Mouse (Mus musculus) lung, embryonic 15.5 days (tissue): ENCODE measurements around the gene Crebrf. TPM values are rescaled to one million over a fixed set of nuclear protein-coding genes. Genes with fewer than 3 reads are reported as not detected.

Experiments used
- ATAC-seq: fragments of 200-750 bp; cut with Nextera tagmentation; 2 replicates; pipeline ENCODE4 v1.8.0; 2017; ENCODE audit warnings: moderate number of reproducible peaks, borderline replicate concordance; ENCODE audit not compliant: low FRiP score, low TSS enrichment; ENCODE audit errors: extremely low read depth
- H3K27ac ChIP-seq: fragments of 300-500 bp; sonication (generic); 2 replicates; pipeline ENCODE4 v1.5.1; 2015; ENCODE audit warnings: moderate library complexity, mild to moderate bottlenecking, inconsistent platforms
- H3K27me3 ChIP-seq: fragments of 300-500 bp; sonication (generic); 2 replicates; pipeline ENCODE4 v1.6.1; 2015; ENCODE audit warnings: inconsistent platforms
- H3K36me3 ChIP-seq: fragments of 300-500 bp; sonication (generic); 2 replicates; pipeline ENCODE4 v1.6.1; 2015; ENCODE audit warnings: inconsistent platforms
- H3K4me1 ChIP-seq: fragments of 300-500 bp; sonication (generic); 2 replicates; pipeline ENCODE4 v1.6.1; 2015; ENCODE audit warnings: inconsistent platforms
- H3K4me2 ChIP-seq: fragments of 300-500 bp; sonication (generic); 2 replicates; pipeline ENCODE4 v1.6.1; 2015; ENCODE audit warnings: inconsistent platforms, mild to moderate bottlenecking, moderate library complexity
- H3K4me3 ChIP-seq: fragments of 300-500 bp; sonication (generic); 2 replicates; pipeline ENCODE4 v1.5.1; 2015; ENCODE audit warnings: mild to moderate bottlenecking, inconsistent platforms
- H3K9ac ChIP-seq: fragments of 300-500 bp; sonication (generic); 2 replicates; pipeline ENCODE4 v1.6.1; 2015; ENCODE audit warnings: inconsistent platforms
- H3K9me3 ChIP-seq: fragments of 300-500 bp; sonication (generic); 2 replicates; pipeline ENCODE4 v1.6.1; 2016; ENCODE audit warnings: inconsistent platforms
- WGBS: fragments of 180-500 bp; shearing (Covaris S2); methylation state at CpG from one replicate; pipeline ENCODE4 v1.1.7; 2015; 5-methylcytosine and 5-hydroxymethylcytosine counted together
- polyA plus RNA-seq: library from polyadenylated mRNA; unstranded; fragments of >200 nt; fragmentation: Nextera tagmentation; extraction: Ambion mirVana; gene quantifications from 2 replicates; pipeline ENCODE4 v1.2.1, GENCODE M21; 2015

Gene Crebrf
- polyA plus RNA-seq, 1 experiment from 2014 or later: 6.6 TPM

GRCm38 (mm10) chr17:26690236-26690635, 25.2 kb upstream of the Crebrf start:
- Histone ChIP-seq H3K36me3 (no peaks in the 10 kb centered on the region), H3K9ac (no peak overlapping the region), H3K27ac (no peak overlapping the region), H3K4me3 (no peak overlapping the region), H3K27me3 (no peaks in the 10 kb centered on the region), H3K9me3 (no peaks in the 10 kb centered on the region), H3K4me1 (0 out of 2 replicates have a peak, but pooled peaks cover 5% of the 10 kb centered on the region), H3K4me2 (no peak overlapping the region)
- WGBS: 80% methylated on average over 5 of the region's 5 CpGs
- no peak for ATAC-seq

GRCm38 (mm10) chr17:26691110-26691509, 24.3 kb upstream of the Crebrf start:
- no peak overlapping the region for H3K27ac ChIP-seq
- H3K9me3 ChIP-seq: no peaks in the 10 kb centered on the region
- H3K27me3 ChIP-seq: no peaks in the 10 kb centered on the region
- no peak overlapping the region for H3K4me2 ChIP-seq
- no peak overlapping the region for H3K4me3 ChIP-seq
- 0 out of 2 replicates have a peak, but pooled peaks cover 5% of the 10 kb centered on the region for H3K4me1 ChIP-seq
- 88% methylated on average over 7 of the region's 7 CpGs for WGBS
- peaks cover 3% of the 10 kb centered on the region; the same call in 1 of the 2 replicates for H3K36me3 ChIP-seq
- no peak for ATAC-seq
- H3K9ac ChIP-seq: no peak overlapping the region

GRCm38 (mm10) chr17:26693424-26693823, 22.0 kb upstream of the Crebrf start:
- Histone ChIP-seq H3K27ac (no peak overlapping the region), H3K9ac (no peak overlapping the region)

GRCm38 (mm10) chr17:26694171-26694570, 21.3 kb upstream of the Crebrf start:
- ATAC-seq: no peak

More at GRCm38 (mm10) chr17:26693424-26693823, 22.0 kb upstream of the Crebrf start:
- 0 out of 2 replicates have a peak, but pooled peaks cover 5% of the 10 kb centered on the region for H3K4me1 ChIP-seq
- no peak overlapping the region for H3K4me3 ChIP-seq
- H3K36me3 ChIP-seq: peaks cover 10% of the 10 kb centered on the region; the same call in 1 of the 2 replicates
- no peaks in the 10 kb centered on the region for H3K27me3 ChIP-seq
- no peak overlapping the region for H3K4me2 ChIP-seq
- WGBS: 74% methylated on average over 7 of the region's 7 CpGs
- no peaks in the 10 kb centered on the region for H3K9me3 ChIP-seq
- no peak for ATAC-seq

GRCm38 (mm10) chr17:26695193-26695592, 20.3 kb upstream of the Crebrf start:
- WGBS: 88% methylated on average over 3 of the region's 3 CpGs
- Histone ChIP-seq H3K27me3 (no peaks in the 10 kb centered on the region), H3K4me2 (no peak overlapping the region), H3K4me3 (no peak overlapping the region), H3K9me3 (no peaks in the 10 kb centered on the region), H3K4me1 (no peaks in the 10 kb centered on the region), H3K36me3 (peaks cover 25% of the 10 kb centered on the region), H3K9ac (no peak overlapping the region), H3K27ac (no peak overlapping the region)
- ATAC-seq: no peak

More at GRCm38 (mm10) chr17:26694171-26694570, 21.3 kb upstream of the Crebrf start:
- WGBS: 49% methylated on average over 7 of the region's 7 CpGs
- H3K27me3 ChIP-seq: no peaks in the 10 kb centered on the region
- H3K4me1 ChIP-seq: 0 out of 2 replicates have a peak, but pooled peaks cover 5% of the 10 kb centered on the region
- H3K27ac ChIP-seq: no peak overlapping the region
- H3K9ac ChIP-seq: no peak overlapping the region
- H3K9me3 ChIP-seq: no peaks in the 10 kb centered on the region
- H3K4me2 ChIP-seq: no peak overlapping the region
- H3K36me3 ChIP-seq: peaks cover 17% of the 10 kb centered on the region
- H3K4me3 ChIP-seq: no peak overlapping the region

GRCm38 (mm10) chr17:26698846-26699245, 16.6 kb upstream of the Crebrf start:
- H3K27ac ChIP-seq: no peak overlapping the region

GRCm38 (mm10) chr17:26699819-26700616, 15.4 kb upstream of the Crebrf start:
- 71% methylated on average over 10 of the region's 10 CpGs for WGBS
- no peaks in the 10 kb centered on the region for H3K27me3 ChIP-seq
- no peak overlapping the region for H3K4me2 ChIP-seq
- H3K9me3 ChIP-seq: no peaks in the 10 kb centered on the region
- ATAC-seq: no peak
- H3K4me3 ChIP-seq: no peak overlapping the region
- no peaks in the 10 kb centered on the region for H3K4me1 ChIP-seq
- no peak overlapping the region for H3K27ac ChIP-seq
- H3K9ac ChIP-seq: no peak overlapping the region
- H3K36me3 ChIP-seq: peaks cover 25% of the 10 kb centered on the region

More at GRCm38 (mm10) chr17:26698846-26699245, 16.6 kb upstream of the Crebrf start:
- Histone ChIP-seq H3K4me2 (no peak overlapping the region), H3K4me1 (no peaks in the 10 kb centered on the region), H3K4me3 (no peak overlapping the region), H3K9me3 (no peaks in the 10 kb centered on the region), H3K36me3 (peaks cover 25% of the 10 kb centered on the region), H3K9ac (no peak overlapping the region), H3K27me3 (no peaks in the 10 kb centered on the region)
- no peak for ATAC-seq
- 88% methylated on average over 5 of the region's 5 CpGs for WGBS

GRCm38 (mm10) chr17:26701565-26701964, 13.9 kb upstream of the Crebrf start:
- no peaks in the 10 kb centered on the region for H3K27me3 ChIP-seq
- H3K36me3 ChIP-seq: peaks cover 20% of the 10 kb centered on the region
- no peak overlapping the region for H3K27ac ChIP-seq
- no peak overlapping the region for H3K9ac ChIP-seq
- H3K9me3 ChIP-seq: no peaks in the 10 kb centered on the region
- 83% methylated on average over 13 of the region's 13 CpGs for WGBS
- no peak overlapping the region for H3K4me2 ChIP-seq
- no peak for ATAC-seq
- H3K4me3 ChIP-seq: no peak overlapping the region
- H3K4me1 ChIP-seq: no peaks in the 10 kb centered on the region

- Histone ChIP-seq H3K4me3 (no peak overlapping the region), H3K36me3 (peaks cover 19% of the 10 kb centered on the region), H3K4me1 (no peaks in the 10 kb centered on the region), H3K4me2 (no peak overlapping the region), H3K27me3 (no peaks in the 10 kb centered on the region), H3K9me3 (no peaks in the 10 kb centered on the region), H3K9ac (no peak overlapping the region), H3K27ac (no peak overlapping the region)
- WGBS: 84% methylated on average over 4 of the region's 4 CpGs
- ATAC-seq: no peak
Observed at GRCm38 (mm10) chr17:26702621-26703020, 12.8 kb upstream of the Crebrf start.

- no peaks in the 10 kb centered on the region for H3K4me1 ChIP-seq
- H3K36me3 ChIP-seq: peaks cover 13% of the 10 kb centered on the region
- no peaks in the 10 kb centered on the region for H3K9me3 ChIP-seq
- no peak for ATAC-seq
- no peak overlapping the region for H3K9ac ChIP-seq
- no peak overlapping the region for H3K4me2 ChIP-seq
- H3K4me3 ChIP-seq: no peak overlapping the region
- H3K27me3 ChIP-seq: no peaks in the 10 kb centered on the region
- no peak overlapping the region for H3K27ac ChIP-seq
- WGBS: 66% methylated on average over 4 of the region's 4 CpGs
Observed at GRCm38 (mm10) chr17:26703671-26704070, 11.8 kb upstream of the Crebrf start.

- Histone ChIP-seq H3K9ac (no peak overlapping the region), H3K27me3 (no peaks in the 10 kb centered on the region), H3K36me3 (no peaks in the 10 kb centered on the region), H3K9me3 (no peaks in the 10 kb centered on the region), H3K4me1 (no peaks in the 10 kb centered on the region), H3K27ac (no peak overlapping the region), H3K4me2 (no peak overlapping the region), H3K4me3 (no peak overlapping the region)
- 63% methylated on average over 11 of the region's 11 CpGs for WGBS
- ATAC-seq: no peak
Observed at GRCm38 (mm10) chr17:26705463-26706359, 9.7 kb upstream of the Crebrf start.

- no peak overlapping the region for H3K4me3 ChIP-seq
- no peaks in the 10 kb centered on the region for H3K4me1 ChIP-seq
- H3K27ac ChIP-seq: no peak overlapping the region
- ATAC-seq: no peak
- no peaks in the 10 kb centered on the region for H3K27me3 ChIP-seq
- WGBS: 57% methylated on average over 7 of the region's 7 CpGs
- no peak overlapping the region for H3K4me2 ChIP-seq
- no peak overlapping the region for H3K9ac ChIP-seq
- no peaks in the 10 kb centered on the region for H3K9me3 ChIP-seq
- no peaks in the 10 kb centered on the region for H3K36me3 ChIP-seq
Observed at GRCm38 (mm10) chr17:26707066-26707465, 8.4 kb upstream of the Crebrf start.
